Mouse (Mus musculus): ENCODE results near the gene Pitpnm1.

- TF ChIP-seq CTCF (IDR thresholded peaks at IDR 0.05; ENCODE audit: borderline replicate concordance, insufficient read depth, low read length) = no peak
- no peak for TF ChIP-seq POLR2A (IDR thresholded peaks at IDR 0.05; ENCODE audit: low read depth, low read length)
Observed at GRCm38 (mm10) chr19:4055947-4056693, 43.7 kb upstream of the Pitpnm1 start.
